Mouse (Mus musculus) forebrain, embryonic 16.5 days (tissue): ENCODE measurements around the gene Gsap. TPM values are rescaled to one million over a fixed set of nuclear protein-coding genes. Genes with fewer than 3 reads are reported as not detected.

ENCODE experiments used
- ATAC-seq: fragments of 200-750 bp; cut with Nextera tagmentation; 2 replicates; pipeline ENCODE4 v1.8.0; 2017; ENCODE audit warnings: mild to moderate bottlenecking, moderate library complexity
- H3K27ac ChIP-seq: fragments of 300-500 bp; sonication (generic); 2 replicates; pipeline ENCODE4 v1.5.1; 2014; ENCODE audit warnings: low read length, control low read depth
- H3K27me3 ChIP-seq: fragments of 300-500 bp; sonication (generic); replicated peaks from 2 replicates; pipeline ENCODE4 v1.6.1; 2014; ENCODE audit warnings: low read length; ENCODE audit not compliant: control insufficient read depth, insufficient read depth
- H3K36me3 ChIP-seq: fragments of 300-500 bp; sonication (generic); 2 replicates; pipeline ENCODE4 v1.6.1; 2014; ENCODE audit not compliant: control insufficient read depth, insufficient read depth
- H3K4me1 ChIP-seq: fragments of 300-500 bp; sonication (generic); replicated peaks from 2 replicates; pipeline ENCODE4 v1.6.1; 2014; ENCODE audit warnings: low read length; ENCODE audit not compliant: control insufficient read depth, insufficient read depth
- H3K4me2 ChIP-seq: fragments of 300-500 bp; sonication (generic); 2 replicates; pipeline ENCODE4 v1.6.1; 2014; ENCODE audit warnings: mild to moderate bottlenecking, low read length, control low read depth
- H3K4me3 ChIP-seq: fragments of 300-500 bp; sonication (generic); replicated peaks from 2 replicates; pipeline ENCODE4 v1.5.1; 2014; ENCODE audit warnings: mild to moderate bottlenecking, low read length, control low read depth
- H3K9ac ChIP-seq: fragments of 300-500 bp; sonication (generic); replicated peaks from 2 replicates; pipeline ENCODE4 v1.6.1; 2014; ENCODE audit warnings: low read depth, low read length, control low read depth
- H3K9me3 ChIP-seq: fragments of 300-500 bp; sonication (generic); 2 replicates; pipeline ENCODE4 v1.6.1; 2016; ENCODE audit warnings: low read length; ENCODE audit not compliant: control insufficient read depth
- WGBS: fragments of 180-500 bp; shearing (Covaris S2); extraction: QIAGEN DNeasy Blood & Tissue Kit; methylation state at CpG from one replicate; pipeline ENCODE4 v1.1.7; 2014; 5-methylcytosine and 5-hydroxymethylcytosine counted together
- polyA plus RNA-seq: library from polyadenylated mRNA; unstranded; fragments of >200 nt; fragmentation: Nextera tagmentation; extraction: Ambion mirVana; gene quantifications from 2 replicates; pipeline ENCODE4 v1.2.1, GENCODE M21; 2015

Gsap gene
- polyA plus RNA-seq, 1 experiment from 2014 or later = 11.9 TPM

- Histone ChIP-seq H3K9ac (no peak overlapping the region), H3K4me1 (no peaks in the 10 kb centered on the region), H3K4me3 (no peak overlapping the region), H3K4me2 (no peak overlapping the region), H3K9me3 (no peaks in the 10 kb centered on the region), H3K27ac (no peak overlapping the region), H3K36me3 (no peaks in the 10 kb centered on the region), H3K27me3 (no peaks in the 10 kb centered on the region)
- ATAC-seq = no peak
- WGBS = 89% methylated on average over 3 of the region's 3 CpGs
Observed at GRCm38 (mm10) chr5:21363343-21363742, 177.3 kb downstream of the Gsap start.

Other genes starting within 250 kb of the Gsap start
- 5.1 and 5.8 TPM in 2 replicates for gene Rsbn1l, start 229.9 kb upstream of the Gsap start, polyA plus RNA-seq
- 33.9 and 34.4 TPM in 2 replicates for gene Ptpn12, start 130.3 kb upstream of the Gsap start, polyA plus RNA-seq
- 1.7 and 1.9 TPM in 2 replicates for gene Fgl2, start 186.4 kb downstream of the Gsap start, polyA plus RNA-seq
- 0.23 and 0.36 TPM in 2 replicates for gene Ccdc146, start 238.4 kb downstream of the Gsap start, polyA plus RNA-seq
- 9.0 and 12.5 TPM in 2 replicates for gene Fam185a, start 238.7 kb downstream of the Gsap start, polyA plus RNA-seq